Comparison of ENCODE assay signal across 8 mouse cellular contexts in the genomic region with DNA sequence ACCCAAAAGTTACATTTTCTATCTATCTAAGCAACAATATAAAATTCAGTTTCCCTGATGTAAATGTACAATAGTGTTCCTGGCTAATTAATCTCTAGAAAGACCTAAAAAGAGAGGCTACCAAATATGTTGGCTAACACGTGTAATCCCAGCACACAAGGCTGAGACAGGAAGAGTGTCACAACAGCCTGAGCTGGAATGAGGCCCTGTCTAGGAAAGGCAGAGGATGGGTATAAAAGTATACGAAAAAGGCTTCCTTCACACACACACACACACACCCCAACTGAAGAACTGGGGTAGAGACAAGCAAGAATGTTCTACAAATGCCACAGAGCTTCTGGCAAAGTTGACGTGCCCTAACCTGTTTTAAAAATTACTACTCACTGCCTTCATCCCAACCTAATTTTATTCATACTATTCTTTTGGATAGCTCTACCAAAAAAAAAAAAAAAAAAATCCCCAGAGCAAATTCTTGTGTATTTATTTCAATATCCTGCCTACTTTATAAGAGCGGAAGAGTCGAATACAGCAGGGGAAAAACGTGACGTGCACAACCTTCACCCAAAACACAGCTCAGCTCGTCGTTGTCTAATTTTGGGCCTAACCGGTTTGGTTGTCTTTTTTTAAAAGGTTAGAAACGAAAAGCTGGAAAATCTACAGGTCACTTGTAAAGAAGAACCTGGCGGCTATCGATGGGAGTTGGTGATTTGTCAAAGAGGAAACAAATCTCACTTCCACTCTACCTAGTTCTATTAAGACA. TPM values are rescaled to one million over a fixed set of nuclear protein-coding genes. Genes with fewer than 3 reads are reported as not detected.
DNase-seq lines count a peak whose midpoint lies in the region; ATAC-seq lines count a peak whose summit lies in the region.

No protein-coding gene starts in this region.

- no peak for ATAC-seq in neural tube, embryonic 11.5 days (ENCODE audit: insufficient read depth, low FRiP score, low TSS enrichment)
- no peak for ATAC-seq in hindbrain, embryonic 11.5 days (ENCODE audit: low FRiP score)
- ATAC-seq in midbrain, embryonic 13.5 days: no peak

- H3K27ac ChIP-seq in neural tube, embryonic 11.5 days (ENCODE audit: low read depth, low read length): no peak overlapping the region
- no peak overlapping the region for H3K27ac ChIP-seq in hindbrain, embryonic 11.5 days (ENCODE audit: low read depth, low read length)
- H3K27ac ChIP-seq in midbrain, embryonic 13.5 days: no peak overlapping the region

- H3K27me3 ChIP-seq in neural tube, embryonic 11.5 days (ENCODE audit: control insufficient read depth, insufficient read depth, low read length): no peaks in the 10 kb centered on the region
- H3K27me3 ChIP-seq in hindbrain, embryonic 11.5 days (ENCODE audit: control insufficient read depth, insufficient read depth, low read length): no peaks in the 10 kb centered on the region
- H3K27me3 ChIP-seq in midbrain, embryonic 13.5 days: no peaks in the 10 kb centered on the region

- H3K4me1 ChIP-seq in neural tube, embryonic 11.5 days (ENCODE audit: control insufficient read depth, insufficient read depth, low read length): peaks cover 9% of the 10 kb centered on the region
- 0 out of 2 replicates have a peak, but pooled peaks cover 2% of the 10 kb centered on the region for H3K4me1 ChIP-seq in hindbrain, embryonic 11.5 days (replicated peaks; ENCODE audit: control insufficient read depth, insufficient read depth, low read length)
- H3K4me1 ChIP-seq in midbrain, embryonic 13.5 days (replicated peaks): peaks cover 31% of the 10 kb centered on the region

- H3K36me3 ChIP-seq in neural tube, embryonic 11.5 days (ENCODE audit: control insufficient read depth, insufficient read depth, low read length): no peaks in the 10 kb centered on the region
- H3K36me3 ChIP-seq in hindbrain, embryonic 11.5 days (ENCODE audit: control insufficient read depth, insufficient read depth, low read length): no peaks in the 10 kb centered on the region
- peaks cover 8% of the 10 kb centered on the region for H3K36me3 ChIP-seq in midbrain, embryonic 13.5 days

- H3K9ac ChIP-seq in neural tube, embryonic 11.5 days (ENCODE audit: low read length): peak overlapping the region; percentile 93
- H3K9ac ChIP-seq in hindbrain, embryonic 11.5 days (ENCODE audit: low read depth, low read length): peak overlapping the region; percentile 99
- peak overlapping the region; percentile 94 for H3K9ac ChIP-seq in midbrain, embryonic 13.5 days (replicated peaks)

- no peaks in the 10 kb centered on the region for H3K9me3 ChIP-seq in neural tube, embryonic 11.5 days (ENCODE audit: control insufficient read depth, low read length)
- H3K9me3 ChIP-seq in hindbrain, embryonic 11.5 days (ENCODE audit: control insufficient read depth, low read length): no peaks in the 10 kb centered on the region
- H3K9me3 ChIP-seq in midbrain, embryonic 13.5 days: no peaks in the 10 kb centered on the region

- H3K4me3 ChIP-seq in neural tube, embryonic 11.5 days (ENCODE audit: low read depth, low read length): peak overlapping the region; percentile 80
- H3K4me3 ChIP-seq in hindbrain, embryonic 11.5 days (ENCODE audit: low read depth, low read length): peak overlapping the region; percentile 93
- peak overlapping the region; percentile 88 for H3K4me3 ChIP-seq in midbrain, embryonic 13.5 days (replicated peaks)

- no peak for DNase-seq in neural tube, embryonic 11.5 days (ENCODE audit: low spot score)
- DNase-seq in neural tube, embryonic 10.5 days (ENCODE audit: extremely low spot score, low spot score): no peak
- DNase-seq in c-Kit-positive CD71-positive TER-119-positive erythroid progenitor cells, embryonic 14.5 days (ENCODE audit: low spot score): peak; percentile 44
- peak; percentile 32 for DNase-seq in hindbrain, embryonic 11.5 days (ENCODE audit: low spot score)
- no peak for DNase-seq in cerebellum, postnatal 4 days (ENCODE audit: low spot score in 2 of 2)
- no peak for DNase-seq in MN1 (ENCODE audit: low spot score)
- DNase-seq in spleen, postnatal 14 days (ENCODE audit: low spot score in 2 of 2): no peak

- H3K4me2 ChIP-seq in neural tube, embryonic 11.5 days (ENCODE audit: low read depth): peak overlapping the region; percentile 59
- peak overlapping the region; percentile 64 for H3K4me2 ChIP-seq in hindbrain, embryonic 11.5 days (replicated peaks; ENCODE audit: low read depth, low read length)
- H3K4me2 ChIP-seq in midbrain, embryonic 13.5 days (replicated peaks): peak overlapping the region; percentile 62

- 17% methylated on average over 13 of the region's 13 CpGs for WGBS in neural tube, embryonic 11.5 days
- 16% methylated on average over 13 of the region's 13 CpGs for WGBS in hindbrain, embryonic 11.5 days
- WGBS in midbrain, embryonic 13.5 days: 7% methylated on average over 13 of the region's 13 CpGs

RNA-seq across cellular contexts. Expression of gene Pak2, which starts 1.3 kb away (rescaled TPM):
- 48.4 and 50.7 TPM in 2 replicates for polyA plus RNA-seq in neural tube, embryonic 11.5 days (2014; fragmentation: Nextera tagmentation; extraction: Ambion mirVana)
- polyA plus RNA-seq in hindbrain, embryonic 11.5 days (2014; fragmentation: Nextera tagmentation; extraction: Ambion mirVana): 46.4 and 48.0 TPM in 2 replicates
- 41.9 and 43.6 TPM in 2 replicates for polyA plus RNA-seq in midbrain, embryonic 13.5 days (2015; fragmentation: Nextera tagmentation; extraction: Ambion mirVana)

RNA-seq across cellular contexts. Expression of gene Pigx, which starts 21.7 kb away (rescaled TPM):
- 128 and 138 TPM in 2 replicates for polyA plus RNA-seq in neural tube, embryonic 11.5 days (2014; fragmentation: Nextera tagmentation; extraction: Ambion mirVana)
- polyA plus RNA-seq in hindbrain, embryonic 11.5 days (2014; fragmentation: Nextera tagmentation; extraction: Ambion mirVana): 147 and 150 TPM in 2 replicates
- polyA plus RNA-seq in midbrain, embryonic 13.5 days (2015; fragmentation: Nextera tagmentation; extraction: Ambion mirVana): 149 and 153 TPM in 2 replicates

RNA-seq across cellular contexts. Expression of gene Cep19, which starts 21.8 kb away (rescaled TPM):
- 41.5 and 47.2 TPM in 2 replicates for polyA plus RNA-seq in neural tube, embryonic 11.5 days (2014; fragmentation: Nextera tagmentation; extraction: Ambion mirVana)
- 47.5 and 47.7 TPM in 2 replicates for polyA plus RNA-seq in hindbrain, embryonic 11.5 days (2014; fragmentation: Nextera tagmentation; extraction: Ambion mirVana)
- polyA plus RNA-seq in midbrain, embryonic 13.5 days (2015; fragmentation: Nextera tagmentation; extraction: Ambion mirVana): 45.6 and 46.9 TPM in 2 replicates

Comparison
In these comparisons a context has a peak if more than half of its experiments do, and no peak if none do; other contexts are left out.
1. DNase-seq: peak in c-Kit-positive CD71-positive TER-119-positive erythroid progenitor cells, embryonic 14.5 days (single experiment) and hindbrain, embryonic 11.5 days (single experiment); none in neural tube, embryonic 11.5 days (single experiment), neural tube, embryonic 10.5 days (single experiment), cerebellum, postnatal 4 days (0 of 2), MN1 (single experiment) and spleen, postnatal 14 days (0 of 2).
2. Peak in every context shown above with its lines, with median percentiles within 50 percentile points of each other: H3K4me2 ChIP-seq, H3K4me3 ChIP-seq and H3K9ac ChIP-seq.